8 mouse cellular contexts compared by ENCODE assay signal in the genomic region with DNA sequence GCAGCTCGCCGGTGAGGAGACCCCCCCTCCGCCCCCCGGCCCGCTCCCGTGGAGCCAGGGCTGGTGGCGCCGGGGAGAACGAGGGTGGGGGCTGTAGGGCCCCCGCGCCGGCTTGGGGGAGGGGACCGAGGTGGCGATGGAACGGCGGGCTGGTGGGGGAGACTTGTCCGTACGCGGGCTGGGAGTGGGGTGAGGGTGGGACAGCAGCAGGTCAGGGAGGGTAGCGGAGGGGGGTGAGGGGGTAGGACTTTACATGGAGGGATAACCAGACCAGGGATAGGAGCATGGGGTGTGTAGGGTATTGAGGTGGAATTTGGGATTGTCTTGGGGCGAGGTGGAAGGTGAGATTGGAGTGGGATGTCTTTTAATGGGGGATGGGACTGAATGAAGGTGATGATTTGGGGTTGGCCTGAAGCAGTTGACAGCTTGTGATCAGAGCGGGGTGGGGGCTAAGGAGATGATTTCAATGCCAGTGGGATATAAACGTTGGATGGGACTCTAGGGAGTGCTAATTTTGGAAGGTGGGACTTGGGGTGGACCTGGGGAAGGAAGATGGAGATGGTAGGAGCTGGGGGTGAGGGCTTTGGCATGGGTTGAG. TPM values are rescaled to one million over a fixed set of nuclear protein-coding genes. Genes with fewer than 3 reads are reported as not detected.
DNase-seq lines count a peak whose midpoint lies in the region; ATAC-seq lines count a peak whose summit lies in the region.

No protein-coding gene starts in this region.

- ATAC-seq in forebrain, embryonic 13.5 days, result no peak; the same call in 1 of the 2 replicates
- ATAC-seq in limb, embryonic 12.5 days (ENCODE audit: insufficient number of reproducible peaks, insufficient read depth, low FRiP score, low TSS enrichment, low read depth), result peak; percentile 47
- 0 out of 2 replicates have a peak, but pooled peaks have one; percentile 3 for ATAC-seq in stomach, embryonic 15.5 days (ENCODE audit: insufficient read depth, low FRiP score, low read depth)

- DNase-seq in kidney, adult 9 months, result peak; percentile 25
- DNase-seq in kidney, postnatal 14 days, result no peak
- DNase-seq in MN1 (ENCODE audit: low spot score), result peak; percentile 15
- no peak for DNase-seq in layer of hippocampus, postnatal 25 days (ENCODE audit: extremely low spot score in 1 of 2, low spot score in 1 of 2)
- DNase-seq in gastrocnemius, postnatal 10 days, result no peak

- WGBS in forebrain, embryonic 13.5 days, result 2% methylated on average over 23 of the region's 23 CpGs
- under 1% methylated on average over 23 of the region's 23 CpGs for WGBS in limb, embryonic 12.5 days
- WGBS in stomach, embryonic 15.5 days, result 1% methylated on average over 23 of the region's 23 CpGs

- peak overlapping the region; percentile 86 for H3K4me2 ChIP-seq in forebrain, embryonic 13.5 days
- peak overlapping the region; percentile 91 for H3K4me2 ChIP-seq in limb, embryonic 12.5 days
- peak overlapping the region; percentile 72 for H3K4me2 ChIP-seq in stomach, embryonic 15.5 days

- no peaks in the 10 kb centered on the region for H3K36me3 ChIP-seq in forebrain, embryonic 13.5 days (ENCODE audit: poor library complexity, severe bottlenecking)
- no peaks in the 10 kb centered on the region for H3K36me3 ChIP-seq in limb, embryonic 12.5 days
- no peaks in the 10 kb centered on the region for H3K36me3 ChIP-seq in stomach, embryonic 15.5 days

- peak overlapping the region; percentile 98 for H3K9ac ChIP-seq in forebrain, embryonic 13.5 days
- H3K9ac ChIP-seq in limb, embryonic 12.5 days (replicated peaks), result peak overlapping the region; percentile 89
- H3K9ac ChIP-seq in stomach, embryonic 15.5 days, result peak overlapping the region; percentile 93

- H3K4me1 ChIP-seq in forebrain, embryonic 13.5 days, result peaks cover 17% of the 10 kb centered on the region
- H3K4me1 ChIP-seq in limb, embryonic 12.5 days (replicated peaks), result peaks cover 15% of the 10 kb centered on the region
- H3K4me1 ChIP-seq in stomach, embryonic 15.5 days, result peaks cover 4% of the 10 kb centered on the region; the same call in 1 of the 2 replicates

- H3K4me3 ChIP-seq in forebrain, embryonic 13.5 days, result peak overlapping the region; percentile 88
- peak overlapping the region; percentile 87 for H3K4me3 ChIP-seq in limb, embryonic 12.5 days (replicated peaks)
- H3K4me3 ChIP-seq in stomach, embryonic 15.5 days (replicated peaks), result peak overlapping the region; percentile 97

- H3K27ac ChIP-seq in forebrain, embryonic 13.5 days, result peak overlapping the region; percentile 100
- H3K27ac ChIP-seq in limb, embryonic 12.5 days, result peak overlapping the region; percentile 96
- H3K27ac ChIP-seq in stomach, embryonic 15.5 days, result peak overlapping the region; percentile 93

- no peaks in the 10 kb centered on the region for H3K27me3 ChIP-seq in forebrain, embryonic 13.5 days
- no peaks in the 10 kb centered on the region for H3K27me3 ChIP-seq in limb, embryonic 12.5 days
- no peaks in the 10 kb centered on the region for H3K27me3 ChIP-seq in stomach, embryonic 15.5 days (replicated peaks)

- H3K9me3 ChIP-seq in forebrain, embryonic 13.5 days (replicated peaks), result no peaks in the 10 kb centered on the region
- no peaks in the 10 kb centered on the region for H3K9me3 ChIP-seq in limb, embryonic 12.5 days
- no peaks in the 10 kb centered on the region for H3K9me3 ChIP-seq in stomach, embryonic 15.5 days

RNA-seq across cellular contexts. Expression of a gene that starts 0.5 kb away (rescaled TPM):
- 80.0 and 85.9 TPM in 2 replicates for polyA plus RNA-seq in forebrain, embryonic 13.5 days (2015; fragmentation: Nextera tagmentation; extraction: Ambion mirVana)
- polyA plus RNA-seq in limb, embryonic 12.5 days (2016; fragmentation: Nextera tagmentation; extraction: Ambion mirVana), result 42.7 and 54.1 TPM in 2 replicates
- polyA plus RNA-seq in stomach, embryonic 15.5 days (2015; fragmentation: Nextera tagmentation; extraction: Ambion mirVana), result 33.3 and 39.0 TPM in 2 replicates
- total RNA-seq in layer of hippocampus, postnatal 25 days (2021), result 100 to 1,000 TPM; 224 to 251 TPM
- 10 to 100 TPM; 51.6 to 55.3 TPM for total RNA-seq in gastrocnemius, postnatal 10 days (2021)

RNA-seq across cellular contexts. Expression of a gene that starts 44.8 kb away (rescaled TPM):
- 3.5 and 3.9 TPM in 2 replicates for polyA plus RNA-seq in forebrain, embryonic 13.5 days (2015; fragmentation: Nextera tagmentation; extraction: Ambion mirVana)
- polyA plus RNA-seq in limb, embryonic 12.5 days (2016; fragmentation: Nextera tagmentation; extraction: Ambion mirVana), result 1.4 and 2.6 TPM in 2 replicates
- polyA plus RNA-seq in stomach, embryonic 15.5 days (2015; fragmentation: Nextera tagmentation; extraction: Ambion mirVana), result 15.0 and 15.8 TPM in 2 replicates
- total RNA-seq in layer of hippocampus, postnatal 25 days (2021), result 100 to 1,000 TPM; 161 to 194 TPM
- total RNA-seq in gastrocnemius, postnatal 10 days (2021), result 10 to 100 TPM; 19.6 to 25.2 TPM

Comparison
In these comparisons a context has a peak if more than half of its experiments do, and no peak if none do; other contexts are left out.
1. DNase-seq: peak in kidney, adult 9 months (single experiment) and MN1 (single experiment); none in kidney, postnatal 14 days (single experiment), layer of hippocampus, postnatal 25 days (0 of 2) and gastrocnemius, postnatal 10 days (single experiment).
2. Peak in every context shown above with its lines, with median percentiles within 50 percentile points of each other: H3K27ac ChIP-seq, H3K4me2 ChIP-seq, H3K4me3 ChIP-seq and H3K9ac ChIP-seq.